Mouse (Mus musculus) E14TG2a.4 (cell line): ENCODE results near the gene Tmem222.
A peak's percentile ranks its signal among the peaks of the same experiment; 100 is the strongest.

Experiments used
- H3K27me3 ChIP-seq: 2 replicates; pipeline ENCODE4 v1.6.1; 2014; ENCODE audit warnings: low read length, control low read depth; ENCODE audit not compliant: insufficient read depth
- H3K36me3 ChIP-seq: 2 replicates; pipeline ENCODE4 v1.6.1; 2014; ENCODE audit warnings: low read length, control low read depth; ENCODE audit not compliant: insufficient read depth
- H3K4me1 ChIP-seq: replicated peaks from 2 replicates; pipeline ENCODE4 v1.6.1; 2014; ENCODE audit warnings: low read depth, low read length, control low read depth
- H3K4me3 ChIP-seq: replicated peaks from 2 replicates; pipeline ENCODE4 v1.5.1; 2014; ENCODE audit warnings: mild to moderate bottlenecking, low read length
- H3K9me3 ChIP-seq: 2 replicates; pipeline ENCODE4 v1.6.1; 2014; ENCODE audit warnings: low read length, control low read depth
- CTCF ChIP-seq: conservative IDR thresholded peaks from 2 replicates; pipeline ENCODE4 v1.5.1; 2014; ENCODE audit warnings: low read length
- NANOG ChIP-seq: IDR thresholded peaks from 2 replicates; pipeline ENCODE4 v1.6.1; 2014; ENCODE audit warnings: borderline replicate concordance, low read length, mixed read lengths
- POU5F1 ChIP-seq: IDR thresholded peaks from 2 replicates; pipeline ENCODE4 v1.6.1; 2014; ENCODE audit warnings: low read length, borderline replicate concordance

Tmem222 gene

DNA sequence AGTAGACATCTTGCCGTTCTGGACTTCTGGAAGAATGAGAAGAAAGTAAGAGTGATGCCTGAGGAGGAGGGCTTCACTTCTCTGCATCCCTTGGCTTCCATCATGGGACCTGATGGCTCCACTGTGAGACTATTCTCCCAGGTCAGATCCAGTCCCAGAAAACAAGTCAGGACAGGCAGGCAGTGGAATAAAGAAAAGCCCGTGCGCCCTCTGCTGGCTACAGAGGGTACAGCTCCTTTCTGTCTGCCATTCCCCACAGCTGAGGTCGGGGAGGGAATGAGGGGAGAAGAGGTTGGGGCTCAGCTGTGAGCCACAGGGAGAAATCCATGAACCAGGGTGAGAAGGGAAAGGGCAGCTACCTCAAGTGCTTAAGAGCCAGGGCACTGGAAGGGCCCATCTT lies 24.2 kb upstream of the Tmem222 start:
- Histone ChIP-seq H3K4me1 (peaks cover 45% of the 10 kb centered on the region), H3K9me3 (no peaks in the 10 kb centered on the region), H3K27me3 (no peaks in the 10 kb centered on the region), H3K4me3 (no peak overlapping the region), H3K36me3 (peaks cover 96% of the 10 kb centered on the region)
- peak; percentile 96 for TF ChIP-seq CTCF
- TF ChIP-seq POU5F1, result no peak
- no peak for TF ChIP-seq NANOG

DNA sequence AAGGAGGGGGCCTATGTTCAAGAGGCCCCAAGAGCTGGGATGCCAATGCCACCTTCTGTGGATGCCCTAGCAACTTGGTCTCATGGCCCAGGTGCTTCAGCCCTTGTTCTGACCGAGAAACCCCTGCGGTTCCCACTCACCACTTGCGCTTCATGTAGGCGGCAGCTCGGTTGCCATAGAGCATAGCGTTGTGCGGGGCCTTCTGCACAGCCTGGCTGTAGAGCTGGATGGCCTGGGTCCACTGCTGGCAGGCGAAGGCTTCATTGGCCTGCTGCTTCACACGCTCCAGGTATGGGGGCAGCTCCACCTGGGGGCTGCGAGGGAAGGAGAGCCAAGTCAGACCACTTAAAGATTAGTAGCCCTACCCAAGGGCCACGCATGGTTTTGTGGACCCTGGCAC lies 22.8 kb upstream of the Tmem222 start:
- H3K36me3 ChIP-seq, result peaks cover 99% of the 10 kb centered on the region
- TF ChIP-seq CTCF (no peak), NANOG (no peak), POU5F1 (no peak)
- H3K9me3 ChIP-seq, result no peaks in the 10 kb centered on the region
- peaks cover 46% of the 10 kb centered on the region for H3K4me1 ChIP-seq
- no peaks in the 10 kb centered on the region for H3K27me3 ChIP-seq
- H3K4me3 ChIP-seq, result no peak overlapping the region

DNA sequence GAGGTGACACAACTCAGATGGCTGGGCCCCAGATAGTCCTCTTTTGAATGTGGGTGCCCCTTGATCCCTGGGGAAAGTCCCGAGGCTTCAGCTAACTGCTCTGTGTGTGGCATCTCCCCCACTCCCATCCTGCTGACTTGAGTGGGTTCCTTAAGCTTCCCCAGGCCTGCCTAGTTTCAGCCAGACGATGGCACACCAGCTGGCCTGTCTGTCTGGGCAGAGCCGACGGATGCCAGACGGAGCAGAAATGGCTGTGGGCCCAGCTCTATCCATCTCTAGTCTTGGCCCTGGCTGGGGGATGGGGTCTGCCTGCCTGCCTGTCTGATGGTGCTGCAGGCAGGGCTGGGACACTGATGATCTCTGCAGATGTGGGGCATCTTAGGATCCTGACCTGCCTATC lies 22.1 kb upstream of the Tmem222 start:
- H3K27me3 ChIP-seq, result no peaks in the 10 kb centered on the region
- H3K4me1 ChIP-seq, result peaks cover 53% of the 10 kb centered on the region
- no peak overlapping the region for H3K4me3 ChIP-seq
- H3K9me3 ChIP-seq, result no peaks in the 10 kb centered on the region
- TF ChIP-seq NANOG (no peak), POU5F1 (no peak), CTCF (no peak)
- H3K36me3 ChIP-seq, result peaks cover 99% of the 10 kb centered on the region

DNA sequence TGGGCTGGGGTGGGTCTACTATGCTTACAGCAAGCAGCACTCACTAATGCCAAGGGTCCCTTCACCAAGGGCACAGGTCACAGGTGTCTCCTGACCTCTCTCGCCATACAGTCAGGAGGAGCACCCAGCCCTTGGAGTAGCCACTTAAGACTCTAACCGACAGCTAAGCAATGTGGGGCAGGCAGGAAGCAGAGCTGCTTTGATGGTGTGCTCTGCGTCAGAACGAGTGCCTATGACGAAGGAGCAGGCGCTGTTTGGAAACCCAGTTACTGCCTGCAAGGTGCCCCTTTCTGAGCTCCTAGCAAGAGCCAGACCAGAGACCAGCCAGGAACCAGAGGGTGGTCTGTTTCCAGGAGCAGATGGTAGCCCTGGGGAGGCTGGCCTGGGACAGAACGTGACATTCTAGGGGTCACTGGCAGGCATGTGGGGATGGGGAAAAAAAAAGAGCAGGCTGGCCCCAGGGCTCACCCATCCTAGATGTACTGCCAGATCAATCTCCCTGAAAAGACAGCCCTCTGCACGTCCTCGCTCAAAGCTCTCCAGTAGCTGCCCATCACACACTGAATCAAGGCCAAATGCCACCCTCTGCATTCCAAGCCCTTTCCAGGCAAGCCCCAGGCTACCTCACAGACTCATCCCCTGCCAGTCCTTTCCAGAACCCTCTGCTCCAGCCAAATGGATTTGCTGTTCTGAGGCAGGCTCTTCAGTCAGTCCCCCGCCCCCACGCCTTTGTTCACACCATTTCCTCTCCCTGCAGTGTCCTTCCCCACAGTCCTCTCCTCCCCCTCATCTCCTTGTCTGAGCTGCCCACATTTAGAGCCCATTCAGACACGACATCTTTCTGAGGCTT lies 21.1 kb upstream of the Tmem222 start:
- H3K9me3 ChIP-seq, result no peaks in the 10 kb centered on the region
- H3K4me1 ChIP-seq, result peaks cover 62% of the 10 kb centered on the region
- peaks cover 100% of the 10 kb centered on the region for H3K36me3 ChIP-seq
- TF ChIP-seq POU5F1, result no peak
- TF ChIP-seq NANOG, result no peak
- TF ChIP-seq CTCF, result no peak
- H3K4me3 ChIP-seq, result no peak overlapping the region
- H3K27me3 ChIP-seq, result no peaks in the 10 kb centered on the region

DNA sequence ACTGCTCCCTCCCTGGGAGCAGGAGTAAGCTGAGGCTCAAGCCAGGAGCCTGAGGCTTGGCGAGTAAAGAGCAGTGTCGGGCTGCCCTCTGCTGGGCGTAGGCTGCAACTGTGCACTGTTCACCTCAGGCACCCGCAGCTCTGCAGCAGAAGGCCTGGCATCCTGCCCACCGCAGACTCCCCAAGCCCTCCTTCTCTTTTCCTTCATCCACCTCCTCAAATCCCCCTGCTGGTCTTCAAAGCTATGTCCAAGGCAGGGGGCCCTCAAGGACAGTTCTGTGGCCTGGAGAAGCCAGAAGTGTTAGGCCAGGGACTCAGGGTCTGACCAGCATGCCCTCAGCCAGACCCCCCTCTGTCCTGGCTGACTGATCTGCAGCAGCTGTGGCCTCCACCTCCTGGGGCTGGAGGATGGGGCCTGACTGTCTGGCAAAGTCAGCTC lies 20.2 kb upstream of the Tmem222 start:
- no peak for TF ChIP-seq POU5F1
- peak; percentile 63 for TF ChIP-seq CTCF
- Histone ChIP-seq H3K9me3 (no peaks in the 10 kb centered on the region), H3K4me3 (no peak overlapping the region), H3K4me1 (peaks cover 72% of the 10 kb centered on the region), H3K27me3 (no peaks in the 10 kb centered on the region), H3K36me3 (peaks cover 100% of the 10 kb centered on the region)

- TF ChIP-seq NANOG (no peak), POU5F1 (no peak), CTCF (no peak)
- Histone ChIP-seq H3K27me3 (no peaks in the 10 kb centered on the region), H3K36me3 (peaks cover 99% of the 10 kb centered on the region), H3K9me3 (no peaks in the 10 kb centered on the region), H3K4me3 (no peak overlapping the region), H3K4me1 (peaks cover 76% of the 10 kb centered on the region)
Observed at GRCm38 (mm10) chr4:133297360-133297759, 19.8 kb upstream of the Tmem222 start.

DNA sequence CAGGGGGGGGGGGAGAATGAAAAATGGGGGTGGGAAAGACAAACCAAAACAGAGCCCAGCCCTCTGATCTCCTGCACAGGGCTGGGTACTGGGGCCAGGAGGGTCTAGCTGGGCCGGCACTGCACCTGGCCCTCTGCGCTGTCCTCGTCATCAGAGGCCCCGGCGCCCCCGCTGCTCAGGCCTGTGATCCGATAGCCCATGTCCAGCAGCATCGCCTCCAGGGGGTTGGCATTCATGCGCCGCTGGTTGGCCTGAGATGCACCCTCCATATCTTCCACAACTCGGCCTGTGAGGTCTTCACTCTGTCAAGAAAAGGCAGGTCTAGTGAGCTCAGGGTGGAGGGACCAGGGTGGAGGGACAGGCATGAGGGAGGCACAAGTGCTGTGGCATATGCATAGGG lies 16.5 kb upstream of the Tmem222 start:
- no peak for TF ChIP-seq POU5F1
- Histone ChIP-seq H3K4me3 (no peak overlapping the region; the same call in 1 of the 2 replicates), H3K27me3 (no peaks in the 10 kb centered on the region), H3K9me3 (no peaks in the 10 kb centered on the region), H3K4me1 (peaks cover 47% of the 10 kb centered on the region), H3K36me3 (peaks cover 77% of the 10 kb centered on the region)

- Histone ChIP-seq H3K9me3 (no peaks in the 10 kb centered on the region), H3K4me1 (peaks cover 38% of the 10 kb centered on the region), H3K36me3 (peaks cover 68% of the 10 kb centered on the region), H3K4me3 (peak overlapping the region; percentile 51), H3K27me3 (no peaks in the 10 kb centered on the region)
- no peak for TF ChIP-seq NANOG
- TF ChIP-seq POU5F1, result no peak
- no peak for TF ChIP-seq CTCF
Observed at GRCm38 (mm10) chr4:133292901-133293843, 15.6 kb upstream of the Tmem222 start.

- no peaks in the 10 kb centered on the region for H3K9me3 ChIP-seq
- TF ChIP-seq POU5F1, result no peak
- no peak for TF ChIP-seq CTCF
- TF ChIP-seq NANOG, result no peak
- H3K36me3 ChIP-seq, result peaks cover 60% of the 10 kb centered on the region
- no peaks in the 10 kb centered on the region for H3K27me3 ChIP-seq
- H3K4me1 ChIP-seq, result peaks cover 40% of the 10 kb centered on the region
- no peak overlapping the region for H3K4me3 ChIP-seq
Observed at GRCm38 (mm10) chr4:133292405-133292804, 14.8 kb upstream of the Tmem222 start.
